Mouse (Mus musculus) erythroblast, embryonic 14.5 days (primary cell): ENCODE data around the gene Crhr1.

ENCODE experiments used
- GATA1 ChIP-seq: IDR thresholded peaks from 2 replicates; pipeline ENCODE4 v1.6.1; 2012; ENCODE audit warnings: low read length, inconsistent platforms, mixed read lengths
- TAL1 ChIP-seq: IDR thresholded peaks from 3 replicates; pipeline ENCODE4 v1.6.1; 2012; ENCODE audit warnings: low read length, inconsistent platforms, mixed read lengths

DNA sequence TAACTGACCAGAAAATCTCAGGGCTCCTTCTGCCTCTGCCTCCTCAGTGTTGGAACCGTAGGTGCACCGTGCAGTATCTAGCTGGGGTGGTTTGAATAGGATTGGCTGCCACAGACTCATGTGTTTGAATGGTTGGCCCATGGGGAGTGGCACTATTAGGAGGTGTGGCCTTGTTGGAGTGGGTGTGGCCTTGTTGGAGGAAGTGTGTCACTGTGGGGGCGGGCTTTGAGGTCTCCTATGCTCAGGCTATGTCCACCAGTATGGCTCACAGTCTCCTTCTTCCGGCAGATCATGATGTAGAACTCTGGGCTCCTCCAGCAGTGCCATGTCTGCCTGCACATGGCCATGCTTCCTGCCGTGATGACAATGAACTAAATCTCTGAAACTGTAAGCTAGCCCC lies 89.1 kb downstream of the Crhr1 start:
- TF ChIP-seq GATA1 = no peak
- TF ChIP-seq TAL1 = no peak
